Mouse (Mus musculus): Measurements from ENCODE around the gene Cxcr3. TPM values are rescaled to one million over a fixed set of nuclear protein-coding genes. Genes with fewer than 3 reads are reported as not detected.

Cxcr3 gene
- total and polyA plus RNA-seq, 3 experiments, result 0.04 TPM; not detected in 2

DNA sequence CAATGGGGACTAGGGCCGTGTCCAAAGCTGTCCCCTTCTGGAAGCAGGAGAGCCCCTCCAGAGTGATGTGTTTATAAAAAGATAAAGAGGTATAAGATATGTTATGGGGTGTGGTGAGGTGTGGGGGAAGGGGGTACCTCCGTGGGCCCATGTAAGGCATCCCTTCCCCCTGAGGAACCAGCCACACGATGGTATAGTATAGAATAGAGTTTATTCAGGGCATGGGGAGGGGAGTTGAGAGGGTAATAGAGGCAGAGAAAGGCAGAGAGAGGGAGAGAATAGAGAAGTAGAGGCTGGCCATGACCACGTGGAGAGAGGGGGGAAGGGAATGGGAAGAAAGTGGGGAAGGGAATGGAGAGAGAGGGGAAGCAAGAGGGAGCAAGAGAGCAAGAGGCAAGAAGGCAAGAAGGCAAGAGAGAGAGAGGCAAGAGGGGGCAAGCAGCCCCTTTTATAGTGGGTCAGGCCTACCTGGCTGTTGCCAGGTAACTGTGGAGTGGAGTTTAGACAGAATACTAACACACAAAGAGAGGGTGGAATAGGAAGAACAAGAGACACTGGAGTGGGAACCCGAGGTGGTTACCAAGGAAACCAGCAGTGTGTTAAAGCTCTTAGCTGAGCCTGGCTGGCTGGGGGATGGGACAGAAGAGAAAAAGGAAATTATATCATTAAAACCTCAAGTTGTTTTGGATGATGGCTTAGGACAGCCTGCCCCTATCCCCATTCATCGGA is 6.4 kb upstream of the Cxcr3 start:
- H3K36me3 ChIP-seq (ENCODE audit: control insufficient read depth in 1 of 2, insufficient read depth in 2 of 2, low read length in 2 of 2), result no peaks in the 10 kb centered on the region
- TF ChIP-seq MAZ (IDR thresholded peaks at IDR 0.05; ENCODE audit: low read depth, low read length) (no peak), CHD2 (IDR thresholded peaks at IDR 0.05; ENCODE audit: low read length) (no peak), MAFK (IDR thresholded peaks at IDR 0.05; ENCODE audit: borderline replicate concordance, low read depth, low read length) (no peak), ZKSCAN1 (IDR thresholded peaks at IDR 0.05; ENCODE audit: low read depth, low read length) (no peak), MAX (IDR thresholded peaks at IDR 0.05; ENCODE audit: low read length) (no peak), KAT2A (conservative IDR thresholded peaks at IDR 0.05; ENCODE audit: low read depth, low read length) (no peak), UBTF (IDR thresholded peaks at IDR 0.05; ENCODE audit: borderline replicate concordance, insufficient read depth, low read depth, low read length) (no peak), RCOR1 (IDR thresholded peaks at IDR 0.05; ENCODE audit: low read depth, low read length) (no peak), ELF1 (IDR thresholded peaks at IDR 0.05; ENCODE audit: low read depth, low read length) (no peak), EP300 (IDR thresholded peaks at IDR 0.05; ENCODE audit: low read depth in 1 of 2, low read length in 2 of 2) (no peak), TCF12 (IDR thresholded peaks at IDR 0.05; ENCODE audit: low read depth, low read length) (no peak), SMC3 (IDR thresholded peaks at IDR 0.05; ENCODE audit: low read depth, low read length) (no peak), MEF2A (IDR thresholded peaks at IDR 0.05; ENCODE audit: extremely low read depth, insufficient replicate concordance, low read depth, low read length, poor library complexity, severe bottlenecking) (no peak), CTCF (IDR thresholded peaks at IDR 0.05 in 2 of 3, conservative IDR thresholded peaks at IDR 0.05 in 1 of 3; ENCODE audit: control insufficient read depth in 1 of 3, insufficient read depth in 1 of 3, low read depth in 2 of 3, low read length in 3 of 3, poor library complexity in 1 of 3, severe bottlenecking in 1 of 3) (no peak), MXI1 (IDR thresholded peaks at IDR 0.05; ENCODE audit: low read depth, low read length) (no peak), HCFC1 (IDR thresholded peaks at IDR 0.05; ENCODE audit: low read depth, low read length) (no peak), ZNF384 (IDR thresholded peaks at IDR 0.05; ENCODE audit: low read depth, low read length) (no peak), RAD21 (IDR thresholded peaks at IDR 0.05; ENCODE audit: low read depth, low read length) (no peak)
- H3K9ac ChIP-seq (ENCODE audit: control insufficient read depth, low read depth, low read length, poor library complexity, severe bottlenecking), result no peak overlapping the region
- H3K27me3 ChIP-seq (ENCODE audit: control insufficient read depth in 1 of 2, insufficient read depth in 2 of 2, low read length in 2 of 2), result no peaks in the 10 kb centered on the region; a peak in 1 of 4 replicates
- H3K9me3 ChIP-seq (replicated peaks; ENCODE audit: insufficient read depth, low read length), result no peaks in the 10 kb centered on the region
- no peaks in the 10 kb centered on the region for H3K79me2 ChIP-seq (ENCODE audit: control insufficient read depth, insufficient read depth, low read length, poor library complexity)
- DNase-seq (ENCODE audit: low read depth, low spot score), result no peak
- H3K27ac ChIP-seq (ENCODE audit: control insufficient read depth, low read depth, low read length), result no peak overlapping the region
- H3K4me3 ChIP-seq (ENCODE audit: control insufficient read depth in 1 of 2, insufficient read depth in 1 of 2, low read depth in 2 of 2, low read length in 2 of 2), result no peak overlapping the region
- no peaks in the 10 kb centered on the region for H3K4me1 ChIP-seq (ENCODE audit: control insufficient read depth in 1 of 2, insufficient read depth in 2 of 2, low read length in 2 of 2)

DNA sequence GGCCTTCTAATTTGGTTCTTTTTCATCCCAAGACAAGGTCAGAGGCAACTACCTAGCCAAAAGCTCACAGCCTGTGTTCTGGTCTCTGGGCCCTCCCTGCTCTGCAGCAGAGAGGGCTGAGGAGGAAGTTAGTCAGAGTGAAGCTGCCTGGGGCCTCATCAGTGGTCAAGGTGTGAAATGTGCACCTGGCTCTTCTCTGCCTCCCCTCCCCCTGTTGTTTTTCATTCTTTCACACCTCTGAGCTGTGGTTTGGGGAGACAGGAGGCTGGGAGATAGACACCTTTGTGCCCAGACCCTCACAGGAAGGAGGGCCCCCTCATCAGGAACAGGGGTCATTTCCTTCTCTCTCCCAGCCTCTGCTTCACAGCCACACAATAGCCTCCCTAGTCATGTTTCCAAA is 3.1 kb upstream of the Cxcr3 start:
- Histone ChIP-seq H3K27ac (ENCODE audit: control insufficient read depth, low read depth, low read length) (no peak overlapping the region), H3K27me3 (ENCODE audit: control insufficient read depth in 1 of 2, insufficient read depth in 2 of 2, low read length in 2 of 2) (no peaks in the 10 kb centered on the region; a peak in 1 of 4 replicates), H3K9me3 (replicated peaks; ENCODE audit: insufficient read depth, low read length) (no peaks in the 10 kb centered on the region), H3K4me1 (ENCODE audit: control insufficient read depth in 1 of 2, insufficient read depth in 2 of 2, low read length in 2 of 2) (peaks cover 0 to 6% of the 10 kb centered on the region in 2 experiments; a peak in 1 of 4 replicates), H3K36me3 (ENCODE audit: control insufficient read depth in 1 of 2, insufficient read depth in 2 of 2, low read length in 2 of 2) (no peaks in the 10 kb centered on the region), H3K79me2 (ENCODE audit: control insufficient read depth, insufficient read depth, low read length, poor library complexity) (no peaks in the 10 kb centered on the region), H3K4me3 (ENCODE audit: control insufficient read depth in 1 of 2, insufficient read depth in 1 of 2, low read depth in 2 of 2, low read length in 2 of 2) (no peak overlapping the region), H3K9ac (ENCODE audit: control insufficient read depth, low read depth, low read length, poor library complexity, severe bottlenecking) (no peak overlapping the region)
- DNase-seq (ENCODE audit: low read depth, low spot score), result no peak
- TF ChIP-seq MAZ (IDR thresholded peaks at IDR 0.05; ENCODE audit: low read depth, low read length), result no peak
- no peak for TF ChIP-seq MAFK (IDR thresholded peaks at IDR 0.05; ENCODE audit: borderline replicate concordance, low read depth, low read length)
- no peak for TF ChIP-seq MYB (IDR thresholded peaks at IDR 0.05; ENCODE audit: low read depth, low read length)
- no peak for TF ChIP-seq JUND (IDR thresholded peaks at IDR 0.05; ENCODE audit: low read depth, low read length)
- TF ChIP-seq GATA1 (IDR thresholded peaks at IDR 0.05; ENCODE audit: low read depth, low read length), result no peak
- no peak for TF ChIP-seq MEF2A (IDR thresholded peaks at IDR 0.05; ENCODE audit: extremely low read depth, insufficient replicate concordance, low read depth, low read length, poor library complexity, severe bottlenecking)
- TF ChIP-seq USF2 (IDR thresholded peaks at IDR 0.05; ENCODE audit: borderline replicate concordance in 1 of 2, insufficient read depth in 1 of 2, low read depth in 1 of 2, low read length in 2 of 2), result no peak
- no peak for TF ChIP-seq MXI1 (IDR thresholded peaks at IDR 0.05; ENCODE audit: low read depth, low read length)
- TF ChIP-seq USF1 (IDR thresholded peaks at IDR 0.05; ENCODE audit: low read depth, low read length), result no peak
- no peak for TF ChIP-seq ELF1 (IDR thresholded peaks at IDR 0.05; ENCODE audit: low read depth, low read length)
- TF ChIP-seq CHD1 (IDR thresholded peaks at IDR 0.05; ENCODE audit: low read depth, low read length), result no peak
